Mouse (Mus musculus): ENCODE measurements around the gene Rhbdl1. TPM values are rescaled to one million over a fixed set of nuclear protein-coding genes. Genes with fewer than 3 reads are reported as not detected.

Gene Rhbdl1
- 1.4 and 1.6 TPM in 2 replicates for polyA plus RNA-seq (2015; fragmentation: Nextera tagmentation; extraction: Ambion mirVana)

GRCm38 (mm10) chr17:25837076-25837410 is at the start of gene Rhbdl1:
TSS of gene Rhbdl1 (minus strand) at chr17:25837295.
- no peak for ATAC-seq (ENCODE audit: low FRiP score, low read depth)
- H3K36me3 ChIP-seq = peaks cover 56% of the 10 kb centered on the region
- peak within 1 kb of the TSS; percentile 33; the same call in 1 of the 2 replicates for H3K27ac ChIP-seq
- peaks cover 45% of the 10 kb centered on the region for H3K4me1 ChIP-seq
- peak within 1 kb of the TSS; percentile 42 for H3K4me3 ChIP-seq
- no peaks in the 10 kb centered on the region for H3K9me3 ChIP-seq
- WGBS = 3% methylated on average over 24 of the region's 29 CpGs
- no peaks in the 10 kb centered on the region for H3K27me3 ChIP-seq
- peak within 1 kb of the TSS; percentile 68 for H3K9ac ChIP-seq
- H3K4me2 ChIP-seq (replicated peaks) = peak within 1 kb of the TSS; percentile 98

DNA sequence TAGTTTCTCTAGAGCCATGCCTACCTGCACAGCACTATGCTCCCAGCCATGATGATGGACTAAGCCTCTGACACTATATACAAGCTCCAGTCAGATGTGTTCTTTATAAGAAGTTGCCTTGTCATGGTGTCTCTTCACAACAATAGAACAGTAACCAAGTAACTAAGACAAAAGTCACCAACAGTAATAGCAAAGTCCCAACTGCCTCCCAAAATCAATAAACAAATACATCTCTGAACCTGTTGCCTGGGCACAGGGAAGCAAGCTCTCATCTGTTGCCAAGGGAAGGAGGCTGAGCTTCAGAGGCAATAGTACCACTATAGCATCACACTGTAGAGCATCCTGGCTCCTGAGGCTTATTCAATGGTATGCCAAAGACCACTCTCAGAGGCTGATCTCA is 49.7 kb upstream of the Rhbdl1 start:
- Histone ChIP-seq H3K9ac (no peak overlapping the region), H3K9me3 (no peaks in the 10 kb centered on the region), H3K4me1 (0 out of 2 replicates have a peak, but pooled peaks cover 5% of the 10 kb centered on the region), H3K4me2 (replicated peaks) (no peak overlapping the region), H3K4me3 (no peak overlapping the region), H3K36me3 (peaks cover 80% of the 10 kb centered on the region), H3K27ac (no peak overlapping the region), H3K27me3 (no peaks in the 10 kb centered on the region)
- no peak for ATAC-seq (ENCODE audit: low FRiP score, low read depth)

DNA sequence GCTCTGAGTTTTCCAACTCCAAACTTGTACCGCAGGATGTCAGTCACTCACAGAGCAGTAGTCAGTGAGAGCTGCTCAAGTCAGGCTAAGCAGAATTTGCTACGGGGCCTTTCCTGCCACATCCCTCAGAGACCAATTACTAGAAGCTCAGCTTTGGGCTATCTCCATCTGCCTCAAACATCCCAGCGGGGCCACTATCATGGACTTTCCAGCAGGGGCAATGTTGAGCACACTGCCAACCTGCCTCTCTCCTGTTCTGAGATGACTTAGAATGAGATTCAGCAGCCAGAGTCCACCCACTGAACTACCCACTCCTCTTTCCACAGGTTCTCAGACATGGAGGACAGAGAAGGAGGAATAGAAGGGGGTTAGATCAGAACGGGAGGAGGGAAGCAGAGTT is 48.5 kb upstream of the Rhbdl1 start:
- no peaks in the 10 kb centered on the region for H3K9me3 ChIP-seq
- no peak overlapping the region for H3K4me3 ChIP-seq
- no peaks in the 10 kb centered on the region for H3K27me3 ChIP-seq
- H3K9ac ChIP-seq = no peak overlapping the region
- 61% methylated on average over 4 of the region's 4 CpGs for WGBS
- H3K27ac ChIP-seq = no peak overlapping the region
- H3K4me1 ChIP-seq = peaks cover 15% of the 10 kb centered on the region
- ATAC-seq (ENCODE audit: low FRiP score, low read depth) = no peak
- H3K36me3 ChIP-seq = peaks cover 80% of the 10 kb centered on the region
- H3K4me2 ChIP-seq (replicated peaks) = no peak overlapping the region

- Histone ChIP-seq H3K4me3 (no peak overlapping the region), H3K36me3 (peaks cover 73% of the 10 kb centered on the region), H3K27ac (no peak overlapping the region), H3K9me3 (no peaks in the 10 kb centered on the region), H3K4me1 (peaks cover 20% of the 10 kb centered on the region), H3K4me2 (replicated peaks) (no peak overlapping the region), H3K27me3 (no peaks in the 10 kb centered on the region), H3K9ac (no peak overlapping the region)
- ATAC-seq (ENCODE audit: low FRiP score, low read depth) = no peak
- 93% methylated on average over 3 of the region's 3 CpGs for WGBS
Measured at GRCm38 (mm10) chr17:25883824-25884223, 46.7 kb upstream of the Rhbdl1 start.

DNA sequence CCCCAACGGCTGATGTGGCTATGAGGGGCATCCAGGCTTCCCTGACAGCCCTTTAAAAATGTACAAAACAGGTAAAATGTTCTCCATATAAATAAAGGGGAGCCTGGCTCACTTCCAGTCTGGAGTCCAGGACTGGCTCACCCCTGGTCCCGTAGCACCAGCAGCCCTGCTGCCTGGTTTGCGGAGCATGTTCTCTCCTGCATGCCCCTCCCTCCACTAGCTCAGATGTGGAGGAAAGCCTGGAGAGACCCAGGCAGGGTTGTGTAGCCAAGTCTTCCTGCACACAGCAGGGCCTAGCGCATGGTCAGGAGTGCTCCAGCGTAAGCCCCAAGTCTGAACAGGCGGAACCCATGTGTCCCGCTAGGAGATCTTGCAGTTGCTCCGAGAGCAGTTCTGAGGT is 46.2 kb upstream of the Rhbdl1 start:
- H3K9me3 ChIP-seq = no peaks in the 10 kb centered on the region
- ATAC-seq (ENCODE audit: low FRiP score, low read depth) = no peak
- H3K4me3 ChIP-seq = no peak overlapping the region
- peaks cover 20% of the 10 kb centered on the region for H3K4me1 ChIP-seq
- no peak overlapping the region for H3K4me2 ChIP-seq (replicated peaks)
- WGBS = 83% methylated on average over 8 of the region's 8 CpGs
- no peaks in the 10 kb centered on the region for H3K27me3 ChIP-seq
- no peak overlapping the region for H3K27ac ChIP-seq
- peaks cover 73% of the 10 kb centered on the region for H3K36me3 ChIP-seq
- no peak overlapping the region for H3K9ac ChIP-seq

DNA sequence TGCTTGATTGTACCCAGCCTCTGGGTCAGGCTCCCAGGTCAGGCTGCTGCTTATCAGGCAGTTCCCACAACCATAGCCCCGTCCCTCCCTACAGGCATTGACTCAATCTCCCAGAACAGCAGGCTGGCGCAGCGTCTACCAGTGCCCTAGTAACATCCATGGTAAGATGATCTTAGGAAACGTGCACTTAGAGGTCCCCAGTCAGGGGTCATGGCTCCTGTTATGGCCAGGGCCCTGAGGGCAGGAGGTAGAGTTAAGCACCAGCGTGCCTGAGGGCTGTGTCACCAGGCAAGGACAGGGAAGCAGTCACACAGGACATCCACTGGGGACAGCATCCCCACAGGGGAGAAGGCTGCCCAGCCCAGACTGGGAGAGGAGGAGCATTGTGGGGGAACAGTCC is 45.2 kb upstream of the Rhbdl1 start:
- Histone ChIP-seq H3K4me2 (replicated peaks) (no peak overlapping the region), H3K9me3 (no peaks in the 10 kb centered on the region), H3K4me1 (peaks cover 20% of the 10 kb centered on the region), H3K27ac (no peak overlapping the region), H3K4me3 (no peak overlapping the region), H3K27me3 (no peaks in the 10 kb centered on the region), H3K36me3 (peaks cover 70% of the 10 kb centered on the region), H3K9ac (no peak overlapping the region; the same call in 1 of the 2 replicates)
- ATAC-seq (ENCODE audit: low FRiP score, low read depth) = no peak
- 35% methylated on average over 5 of the region's 5 CpGs for WGBS

GRCm38 (mm10) chr17:25881691-25882090 is 44.6 kb upstream of the Rhbdl1 start:
- peaks cover 25% of the 10 kb centered on the region for H3K4me1 ChIP-seq
- H3K4me2 ChIP-seq (replicated peaks) = no peak overlapping the region
- no peaks in the 10 kb centered on the region for H3K27me3 ChIP-seq
- H3K9me3 ChIP-seq = no peaks in the 10 kb centered on the region
- H3K9ac ChIP-seq = no peak overlapping the region
- no peak for ATAC-seq (ENCODE audit: low FRiP score, low read depth)
- H3K4me3 ChIP-seq = no peak overlapping the region
- 0 out of 2 replicates have a peak overlapping the region, but pooled peaks have one; percentile 44 for H3K27ac ChIP-seq
- peaks cover 66% of the 10 kb centered on the region for H3K36me3 ChIP-seq
- 23% methylated on average over 4 of the region's 4 CpGs for WGBS

DNA sequence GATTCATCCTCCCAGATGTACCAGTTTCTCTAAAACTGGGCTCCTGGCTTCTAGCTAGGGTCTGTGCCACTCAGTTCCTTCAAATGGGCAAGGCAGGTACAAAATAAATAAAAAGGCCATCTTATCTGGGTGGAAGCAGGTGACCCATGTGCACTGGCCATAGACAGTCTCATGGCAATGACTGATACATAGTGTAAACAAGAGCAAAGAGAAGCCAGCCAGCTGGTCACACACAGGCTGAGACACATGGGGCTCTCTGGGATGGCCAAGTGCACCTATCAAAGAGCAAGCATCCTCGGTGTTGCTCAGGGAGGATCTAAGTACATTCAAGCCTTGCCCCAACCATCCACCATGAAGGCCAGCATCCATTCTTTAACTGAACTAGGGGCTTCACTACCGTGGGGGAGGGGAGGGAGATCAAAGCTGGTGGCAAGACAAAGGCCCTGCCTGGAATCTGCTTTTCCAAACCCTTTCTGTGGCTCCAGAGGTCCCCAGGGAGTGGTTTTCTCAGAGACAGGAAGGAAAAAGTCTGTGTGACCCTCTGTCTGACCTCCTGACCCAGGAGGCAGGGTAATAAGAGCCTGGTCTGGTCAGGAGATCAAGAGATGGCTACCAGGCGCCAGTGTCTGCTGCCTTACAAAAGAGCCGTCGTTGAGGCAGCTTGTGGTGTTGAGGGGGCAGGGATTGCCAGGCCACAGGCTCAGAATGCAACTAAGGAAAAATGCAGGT is 44.0 kb upstream of the Rhbdl1 start:
- WGBS = 13% methylated on average over 5 of the region's 5 CpGs
- H3K36me3 ChIP-seq = peaks cover 64% of the 10 kb centered on the region
- H3K27ac ChIP-seq = no peak overlapping the region

DNA sequence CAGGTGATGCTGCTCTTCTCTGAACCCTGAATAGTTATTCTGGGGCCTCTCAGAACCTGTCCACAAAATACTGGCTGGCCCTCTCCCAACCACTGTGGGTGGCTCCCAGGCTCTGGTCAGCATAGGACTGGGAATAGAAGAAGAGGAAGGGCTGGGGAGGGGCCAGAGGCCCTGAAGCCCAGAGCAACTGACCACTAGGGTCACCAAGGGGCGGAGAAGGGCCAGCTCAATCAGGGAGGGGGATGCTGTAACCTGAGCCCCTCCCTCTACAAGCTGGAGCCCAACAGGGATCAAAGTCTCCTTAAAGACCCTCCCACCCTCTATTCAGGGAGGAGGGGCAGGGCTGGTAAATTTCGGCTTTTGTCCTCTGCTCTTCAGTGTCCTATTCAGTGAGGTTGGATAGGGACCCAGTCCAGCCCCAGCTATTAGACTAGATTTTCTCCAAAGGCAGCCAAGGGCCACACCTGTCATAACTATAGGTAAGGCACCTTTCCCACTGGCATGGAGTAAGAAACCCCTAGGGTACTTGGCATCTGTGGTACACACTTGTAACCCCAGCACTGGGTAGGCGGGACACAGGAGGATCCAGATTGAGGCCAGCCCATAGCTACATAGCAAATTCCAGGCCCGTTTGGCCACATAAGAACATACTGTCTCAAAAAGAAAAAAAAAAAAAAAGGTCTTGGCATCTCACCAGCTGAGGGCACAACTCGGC is 43.3 kb upstream of the Rhbdl1 start, which contains the start of gene Wfikkn1:
Gene Wfikkn1 (minus strand): TSS at position 663 of the 715 bp plus-strand sequence.
- Histone ChIP-seq H3K4me3 (no peak within 1 kb of the TSS), H3K27ac (0 out of 2 replicates have a peak within 1 kb of the TSS, but pooled peaks have one; percentile 44), H3K9me3 (no peaks in the 10 kb centered on the region), H3K4me1 (peaks cover 35% of the 10 kb centered on the region), H3K4me2 (replicated peaks) (no peak within 1 kb of the TSS), H3K36me3 (peaks cover 63% of the 10 kb centered on the region), H3K27me3 (no peaks in the 10 kb centered on the region), H3K9ac (peak within 1 kb of the TSS; percentile 35; the same call in 1 of the 2 replicates)
- 26% methylated on average over 5 of the region's 5 CpGs for whole genome bisulfite sequencing
- ATAC-seq (ENCODE audit: low FRiP score, low read depth) = no peak

More for the DNA sequence above, 44.0 kb upstream of the Rhbdl1 start:
- H3K27me3 ChIP-seq = no peaks in the 10 kb centered on the region
- no peaks in the 10 kb centered on the region for H3K9me3 ChIP-seq
- ATAC-seq (ENCODE audit: low FRiP score, low read depth) = no peak
- no peak overlapping the region for H3K4me2 ChIP-seq (replicated peaks)
- H3K4me1 ChIP-seq = peaks cover 31% of the 10 kb centered on the region
- no peak overlapping the region for H3K9ac ChIP-seq
- no peak overlapping the region for H3K4me3 ChIP-seq

GRCm38 (mm10) chr17:25879750-25880149 is 42.7 kb upstream of the Rhbdl1 start:
- Histone ChIP-seq H3K9me3 (no peaks in the 10 kb centered on the region), H3K36me3 (peaks cover 57% of the 10 kb centered on the region), H3K4me3 (no peak overlapping the region), H3K4me2 (replicated peaks) (no peak overlapping the region), H3K9ac (peak overlapping the region; percentile 35; the same call in 1 of the 2 replicates), H3K4me1 (peaks cover 35% of the 10 kb centered on the region), H3K27ac (no peak overlapping the region), H3K27me3 (no peaks in the 10 kb centered on the region)
- WGBS = 82% methylated on average over 8 of the region's 8 CpGs
- no peak for ATAC-seq (ENCODE audit: low FRiP score, low read depth)

GRCm38 (mm10) chr17:25879261-25879660 is 42.2 kb upstream of the Rhbdl1 start:
- H3K27ac ChIP-seq = no peak overlapping the region
- peaks cover 52% of the 10 kb centered on the region for H3K36me3 ChIP-seq
- H3K9me3 ChIP-seq = no peaks in the 10 kb centered on the region
- H3K4me2 ChIP-seq (replicated peaks) = no peak overlapping the region
- peaks cover 37% of the 10 kb centered on the region for H3K4me1 ChIP-seq
- WGBS = 56% methylated on average over 4 of the region's 4 CpGs
- H3K4me3 ChIP-seq = no peak overlapping the region
- no peak overlapping the region for H3K9ac ChIP-seq
- no peak for ATAC-seq (ENCODE audit: low FRiP score, low read depth)
- no peaks in the 10 kb centered on the region for H3K27me3 ChIP-seq

- Histone ChIP-seq H3K9ac (no peak overlapping the region), H3K27me3 (no peaks in the 10 kb centered on the region), H3K4me1 (peaks cover 42% of the 10 kb centered on the region), H3K36me3 (peaks cover 46% of the 10 kb centered on the region), H3K4me3 (no peak overlapping the region), H3K9me3 (no peaks in the 10 kb centered on the region), H3K4me2 (replicated peaks) (no peak overlapping the region), H3K27ac (no peak overlapping the region)
- WGBS = 91% methylated on average over 19 of the region's 19 CpGs
- no peak for ATAC-seq (ENCODE audit: low FRiP score, low read depth)
Measured at GRCm38 (mm10) chr17:25878611-25879180, 41.6 kb upstream of the Rhbdl1 start.
